Mouse (Mus musculus): ENCODE results near the gene Cd52. TPM values are rescaled to one million over a fixed set of nuclear protein-coding genes. Genes with fewer than 3 reads are reported as not detected.

Gene Cd52
- polyA plus RNA-seq, 1 experiment from 2014 or later: 5.0 TPM

DNA sequence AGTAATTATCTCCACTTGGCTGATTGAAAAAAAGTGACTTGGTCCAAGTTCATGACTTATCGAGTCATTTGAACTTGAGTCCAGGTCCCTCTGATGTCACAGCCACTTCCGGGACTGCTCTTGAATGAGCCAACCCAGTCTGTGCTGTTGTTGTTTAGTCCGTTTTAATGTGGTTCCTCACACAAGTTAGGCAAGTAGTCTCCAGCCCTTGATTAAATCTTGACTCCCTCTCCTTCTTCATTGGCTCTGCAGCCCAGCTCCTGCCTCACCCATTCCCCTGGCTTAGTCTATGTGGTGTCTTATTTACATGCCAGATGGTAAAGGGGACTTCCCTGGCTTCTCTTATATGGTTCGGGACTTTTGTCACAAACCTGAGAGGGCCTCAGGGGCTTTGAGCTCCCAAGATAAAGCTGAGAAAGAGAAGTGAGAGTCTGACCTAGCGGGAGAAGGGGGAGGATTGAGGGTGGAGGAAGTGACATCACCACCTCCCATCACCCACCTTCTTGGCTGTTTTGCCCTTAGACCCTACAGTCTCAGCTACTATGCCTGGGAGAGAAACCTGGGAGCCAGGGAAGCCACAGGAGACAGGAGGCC is 2.2 kb upstream of the Cd52 start:
- 79% methylated on average over 5 of the region's 5 CpGs for WGBS
- no peak for DNase-seq (ENCODE audit: extremely low spot score, low spot score)
- Histone ChIP-seq H3K27me3 (ENCODE audit: poor library complexity, severe bottlenecking) (no peaks in the 10 kb centered on the region), H3K36me3 (replicated peaks) (no peaks in the 10 kb centered on the region), H3K27ac (no peak overlapping the region), H3K4me3 (no peak overlapping the region), H3K9me3 (no peaks in the 10 kb centered on the region), H3K4me1 (no peaks in the 10 kb centered on the region)

DNA sequence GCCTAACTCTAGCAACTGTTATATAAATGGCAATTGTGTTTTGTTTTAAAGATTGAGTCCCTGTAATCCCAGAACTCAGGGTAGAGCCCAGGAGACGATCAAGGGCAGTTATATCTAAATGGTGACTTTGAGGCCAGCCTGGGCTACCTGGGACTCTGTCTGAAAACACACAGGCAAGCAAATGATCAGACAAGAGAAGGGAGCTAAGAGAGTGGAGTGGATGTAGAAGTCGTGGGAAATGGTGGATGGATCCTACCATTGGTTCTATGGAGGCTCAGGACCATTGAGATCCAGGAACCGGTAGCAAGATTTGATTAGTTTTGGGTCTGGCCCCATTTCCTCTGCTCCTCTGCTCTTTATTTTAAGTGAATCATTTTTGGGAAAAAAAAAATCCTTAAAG is 1.2 kb upstream of the Cd52 start:
- H3K27ac ChIP-seq: no peak overlapping the region
- no peak overlapping the region for H3K4me3 ChIP-seq
- 88% methylated on average over 3 of the region's 3 CpGs for WGBS
- DNase-seq (ENCODE audit: extremely low spot score, low spot score): no peak
- no peaks in the 10 kb centered on the region for H3K9me3 ChIP-seq
- H3K27me3 ChIP-seq (ENCODE audit: poor library complexity, severe bottlenecking): no peaks in the 10 kb centered on the region
- H3K4me1 ChIP-seq: no peaks in the 10 kb centered on the region
- H3K36me3 ChIP-seq (replicated peaks): no peaks in the 10 kb centered on the region

DNA sequence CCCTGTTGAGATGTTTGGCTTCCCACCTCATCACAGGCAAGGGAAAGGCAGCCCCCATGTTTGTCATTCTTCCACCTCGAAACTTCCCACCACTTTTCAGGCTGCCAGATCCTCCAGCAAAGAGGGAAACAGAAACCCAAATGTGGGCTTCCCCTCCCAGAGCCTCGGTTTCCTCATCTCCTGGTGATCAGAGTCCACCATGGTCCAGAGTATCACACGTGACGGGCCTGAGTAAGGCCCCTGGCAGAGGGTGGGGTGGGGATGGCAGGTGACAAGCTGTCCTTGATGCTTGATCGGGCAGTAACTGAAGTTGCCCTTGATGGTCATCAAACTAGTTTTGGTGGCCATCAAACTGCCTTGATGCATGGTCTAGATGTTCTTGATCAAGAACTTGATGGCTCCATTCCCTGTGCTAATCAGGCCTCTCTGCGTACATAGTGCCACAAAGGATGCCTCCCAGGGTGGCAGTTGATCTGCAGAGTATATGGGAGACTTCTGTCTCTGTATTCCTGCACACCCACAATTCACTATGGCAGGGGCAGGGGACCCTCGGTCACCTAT is 798 bp downstream of the Cd52 start:
- H3K27ac ChIP-seq: no peak overlapping the region
- no peak overlapping the region for H3K4me3 ChIP-seq
- DNase-seq (ENCODE audit: extremely low spot score, low spot score): no peak
- no peaks in the 10 kb centered on the region for H3K36me3 ChIP-seq (replicated peaks)
- no peaks in the 10 kb centered on the region for H3K9me3 ChIP-seq
- no peaks in the 10 kb centered on the region for H3K27me3 ChIP-seq (ENCODE audit: poor library complexity, severe bottlenecking)
- no peaks in the 10 kb centered on the region for H3K4me1 ChIP-seq
- 90% methylated on average over 7 of the region's 7 CpGs for WGBS

DNA sequence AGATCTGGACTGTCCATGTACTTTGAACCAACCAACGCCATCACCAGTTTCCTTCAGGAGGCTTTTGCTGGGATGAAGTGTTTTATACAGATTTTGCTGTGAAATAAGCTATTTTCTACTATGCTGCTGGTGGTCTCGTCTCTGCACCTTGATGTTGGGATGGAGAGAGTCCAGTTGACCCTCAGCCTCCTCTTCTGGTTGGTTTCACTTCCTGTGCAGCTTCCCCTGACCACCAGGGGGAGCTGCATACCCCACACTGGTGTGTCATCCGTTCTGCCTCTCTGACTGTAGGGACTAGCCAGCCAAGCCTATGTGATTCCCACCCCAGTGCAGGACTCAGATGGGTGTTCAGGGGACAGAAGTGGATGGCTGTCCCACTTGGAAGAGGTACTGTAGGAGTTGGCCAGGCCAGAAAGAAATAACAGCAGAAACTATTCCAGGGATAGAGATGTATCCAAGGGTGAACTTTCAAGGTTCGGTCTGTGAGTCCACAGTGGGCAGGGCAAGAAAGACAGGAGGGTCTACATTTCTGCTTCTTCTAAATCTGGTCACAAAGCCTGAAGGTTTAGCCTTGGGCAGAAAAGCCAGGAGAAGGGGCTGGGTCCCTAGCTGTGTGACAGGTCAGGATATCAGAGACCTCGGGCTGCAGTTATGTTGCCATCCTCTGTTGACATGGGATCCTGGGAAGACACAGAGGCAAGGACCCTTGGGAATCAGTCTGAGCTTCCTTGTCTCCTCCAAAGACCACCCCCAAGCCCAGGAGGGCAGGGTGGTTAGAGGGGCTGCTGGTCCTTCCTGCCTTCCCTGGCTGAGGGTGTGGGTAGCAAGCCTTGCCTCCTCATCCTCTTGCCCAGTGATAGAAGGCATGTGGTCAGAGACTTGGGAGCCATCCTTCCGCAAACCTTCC is 2.2 kb downstream of the Cd52 start:
- WGBS: 73% methylated on average over 6 of the region's 6 CpGs
- Histone ChIP-seq H3K9me3 (no peaks in the 10 kb centered on the region), H3K27me3 (ENCODE audit: poor library complexity, severe bottlenecking) (no peaks in the 10 kb centered on the region), H3K4me3 (no peak overlapping the region), H3K4me1 (no peaks in the 10 kb centered on the region), H3K36me3 (replicated peaks) (no peaks in the 10 kb centered on the region), H3K27ac (no peak overlapping the region)
- DNase-seq (ENCODE audit: extremely low spot score, low spot score): no peak

DNA sequence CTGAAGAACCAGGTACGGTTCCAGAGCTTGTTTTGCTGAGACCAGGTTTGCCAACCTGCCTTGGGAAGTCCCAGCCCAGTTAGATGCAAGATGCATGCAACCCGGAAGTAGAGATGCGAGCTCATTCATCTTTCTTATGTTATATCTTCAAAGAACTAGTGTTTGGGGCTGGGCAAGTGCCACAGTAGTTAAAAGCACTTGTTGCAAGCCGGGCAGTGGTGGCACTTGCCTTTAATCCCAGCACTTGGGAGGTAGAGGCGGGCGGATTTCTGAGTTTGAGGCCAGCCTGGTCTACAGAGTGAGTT is 3.7 kb downstream of the Cd52 start:
- WGBS: 90% methylated on average over 6 of the region's 6 CpGs
- no peak for DNase-seq (ENCODE audit: extremely low spot score, low spot score)

DNA sequence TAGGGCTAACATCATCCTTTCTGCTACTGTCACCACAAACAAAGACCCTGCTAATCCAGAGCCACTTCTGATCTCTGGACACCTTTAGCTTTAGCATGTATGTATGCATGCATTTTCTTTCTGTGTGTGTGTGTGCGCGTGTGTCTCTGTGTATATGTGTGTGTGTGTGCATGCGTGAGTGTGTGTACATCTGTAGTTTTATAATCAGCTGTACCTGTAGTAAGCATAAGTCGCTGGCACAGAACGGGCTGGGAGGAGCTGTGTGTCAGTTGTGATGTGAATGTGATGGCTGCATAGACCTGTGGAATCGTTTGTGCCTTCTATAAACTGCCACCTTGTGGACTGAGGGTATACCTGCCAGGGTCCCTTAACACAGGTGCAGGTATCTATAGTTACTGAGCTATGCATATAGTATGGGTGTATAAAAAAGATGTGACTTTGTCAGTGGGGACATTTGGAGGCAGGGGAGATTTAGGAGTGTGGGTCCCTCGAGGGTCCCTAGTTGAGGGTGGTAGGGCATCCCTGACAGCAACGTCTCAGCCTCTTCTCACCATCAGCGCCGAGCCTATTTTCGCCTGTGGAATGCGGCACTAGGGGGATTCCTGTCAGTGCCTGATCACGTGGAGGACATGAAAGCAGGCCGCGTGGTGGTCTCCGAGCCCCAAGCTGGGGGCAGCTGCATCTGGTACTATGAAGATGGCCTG is 4.2 kb downstream of the Cd52 start:
- WGBS: 88% methylated on average over 16 of the region's 16 CpGs
- H3K4me3 ChIP-seq: no peak overlapping the region
- no peaks in the 10 kb centered on the region for H3K9me3 ChIP-seq
- H3K27ac ChIP-seq: no peak overlapping the region
- no peaks in the 10 kb centered on the region for H3K4me1 ChIP-seq
- no peak for DNase-seq (ENCODE audit: extremely low spot score, low spot score)
- no peaks in the 10 kb centered on the region for H3K27me3 ChIP-seq (ENCODE audit: poor library complexity, severe bottlenecking)
- H3K36me3 ChIP-seq (replicated peaks): no peaks in the 10 kb centered on the region

More for the DNA sequence above, 3.7 kb downstream of the Cd52 start:
- Histone ChIP-seq H3K27me3 (ENCODE audit: poor library complexity, severe bottlenecking) (no peaks in the 10 kb centered on the region), H3K9me3 (no peaks in the 10 kb centered on the region), H3K4me3 (no peak overlapping the region), H3K27ac (no peak overlapping the region), H3K4me1 (no peaks in the 10 kb centered on the region), H3K36me3 (replicated peaks) (no peaks in the 10 kb centered on the region)

DNA sequence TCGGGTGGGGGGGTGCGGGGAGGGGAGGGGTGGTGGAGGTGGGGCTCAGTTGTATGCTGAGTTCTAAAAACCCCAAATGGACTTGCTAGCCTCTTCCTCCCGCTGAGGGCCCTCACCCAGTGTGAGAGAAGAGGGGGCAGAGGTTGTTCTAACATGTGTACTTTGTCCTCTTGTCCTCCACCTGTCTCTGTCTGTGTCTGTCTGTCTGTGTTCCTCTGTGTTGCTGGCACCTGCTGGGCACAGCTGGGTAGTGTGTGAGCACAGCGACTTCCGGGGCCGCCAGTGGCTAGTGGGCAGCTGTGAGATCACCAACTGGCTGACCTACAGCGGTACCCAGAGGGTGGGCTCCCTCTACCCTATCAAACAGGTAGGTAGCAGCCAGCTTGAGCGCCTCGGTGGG is 5.9 kb downstream of the Cd52 start:
- no peaks in the 10 kb centered on the region for H3K27me3 ChIP-seq (ENCODE audit: poor library complexity, severe bottlenecking)
- no peak overlapping the region for H3K27ac ChIP-seq
- DNase-seq (ENCODE audit: extremely low spot score, low spot score): no peak
- H3K4me1 ChIP-seq: no peaks in the 10 kb centered on the region
- H3K4me3 ChIP-seq: no peak overlapping the region
- WGBS: 82% methylated on average over 9 of the region's 9 CpGs
- H3K9me3 ChIP-seq: no peaks in the 10 kb centered on the region; the same call in 1 of the 2 replicates
- no peaks in the 10 kb centered on the region for H3K36me3 ChIP-seq (replicated peaks)

DNA sequence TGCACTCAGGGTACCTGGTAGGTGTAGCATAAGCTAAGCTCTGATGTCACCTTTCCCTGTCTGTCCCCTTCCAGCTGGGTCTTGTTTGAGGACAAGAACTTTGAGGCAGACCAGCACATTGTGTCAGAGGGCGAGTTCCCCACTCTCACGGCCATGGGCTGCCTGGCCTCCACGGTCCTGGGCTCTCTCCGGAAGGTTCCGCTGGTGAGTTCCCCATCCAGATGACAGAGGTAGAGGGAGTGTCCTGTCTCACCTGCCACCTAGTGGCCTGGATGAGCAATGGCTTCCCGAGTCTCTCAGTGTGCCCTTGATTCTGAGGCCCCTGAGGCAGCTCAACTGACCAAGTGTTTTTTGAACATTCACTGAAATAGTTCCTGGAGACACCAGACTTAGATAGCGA is 7.5 kb downstream of the Cd52 start:
- Histone ChIP-seq H3K27ac (no peak overlapping the region), H3K4me3 (no peak overlapping the region), H3K4me1 (peaks cover 5% of the 10 kb centered on the region), H3K9me3 (no peaks in the 10 kb centered on the region; the same call in 1 of the 2 replicates), H3K27me3 (ENCODE audit: poor library complexity, severe bottlenecking) (peaks cover 14% of the 10 kb centered on the region), H3K36me3 (replicated peaks) (no peaks in the 10 kb centered on the region)
- DNase-seq (ENCODE audit: extremely low spot score, low spot score): peak; percentile 52
- 54% methylated on average over 7 of the region's 7 CpGs for WGBS

DNA sequence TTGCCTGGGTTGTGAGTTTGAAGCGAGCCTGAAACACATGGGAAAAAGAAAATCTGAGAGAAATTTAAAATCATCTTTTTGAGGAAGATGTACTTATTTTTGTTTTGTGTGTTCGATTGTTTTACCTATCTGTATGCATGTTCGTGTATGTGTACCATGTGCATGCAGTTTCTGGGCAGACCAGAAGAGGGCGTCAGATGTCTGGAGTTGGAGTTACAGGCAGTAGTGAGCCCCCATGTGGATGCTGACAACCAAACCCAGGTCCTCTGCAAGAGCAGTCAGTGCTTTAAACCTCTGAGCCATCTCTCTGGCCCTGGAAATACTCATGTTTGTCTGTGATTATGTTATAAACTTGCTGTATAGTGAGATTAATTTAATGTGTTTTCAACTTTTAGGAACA is 9.9 kb downstream of the Cd52 start:
- peaks cover 18% of the 10 kb centered on the region for H3K4me1 ChIP-seq
- no peak for DNase-seq (ENCODE audit: extremely low spot score, low spot score)
- peaks cover 35% of the 10 kb centered on the region for H3K27me3 ChIP-seq (ENCODE audit: poor library complexity, severe bottlenecking)
- no peaks in the 10 kb centered on the region for H3K36me3 ChIP-seq (replicated peaks)
- no peak overlapping the region for H3K27ac ChIP-seq
- no peak overlapping the region for H3K4me3 ChIP-seq
- WGBS: 85% methylated on average over 4 of the region's 4 CpGs
- H3K9me3 ChIP-seq: no peaks in the 10 kb centered on the region; the same call in 1 of the 2 replicates

DNA sequence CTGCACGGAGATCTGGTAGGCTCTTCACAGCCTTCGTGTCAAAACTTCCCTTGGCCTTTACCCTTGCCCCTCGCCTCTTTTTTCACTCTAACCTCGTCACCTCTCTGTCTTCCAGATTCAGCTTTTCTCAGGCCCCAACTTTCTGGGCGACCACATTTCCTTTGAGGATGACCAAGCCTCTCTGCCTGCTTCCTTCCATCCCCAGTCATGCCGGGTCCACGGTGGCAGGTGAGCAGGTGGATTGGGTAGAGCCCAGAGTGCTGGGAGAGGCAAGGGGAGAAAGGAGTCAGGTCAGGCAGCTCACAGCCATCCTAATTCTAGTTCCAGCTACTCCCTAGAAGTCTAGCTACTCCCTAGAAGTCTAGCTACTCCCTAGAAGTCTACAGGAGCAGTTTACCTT is 12.4 kb downstream of the Cd52 start:
- Histone ChIP-seq H3K4me1 (peaks cover 28% of the 10 kb centered on the region), H3K9me3 (no peaks in the 10 kb centered on the region; the same call in 1 of the 2 replicates), H3K36me3 (replicated peaks) (no peaks in the 10 kb centered on the region), H3K27me3 (ENCODE audit: poor library complexity, severe bottlenecking) (peaks cover 41% of the 10 kb centered on the region), H3K4me3 (peak overlapping the region; percentile 67), H3K27ac (peak overlapping the region; percentile 72)
- 17% methylated on average over 7 of the region's 7 CpGs for WGBS
- no peak for DNase-seq (ENCODE audit: extremely low spot score, low spot score)

DNA sequence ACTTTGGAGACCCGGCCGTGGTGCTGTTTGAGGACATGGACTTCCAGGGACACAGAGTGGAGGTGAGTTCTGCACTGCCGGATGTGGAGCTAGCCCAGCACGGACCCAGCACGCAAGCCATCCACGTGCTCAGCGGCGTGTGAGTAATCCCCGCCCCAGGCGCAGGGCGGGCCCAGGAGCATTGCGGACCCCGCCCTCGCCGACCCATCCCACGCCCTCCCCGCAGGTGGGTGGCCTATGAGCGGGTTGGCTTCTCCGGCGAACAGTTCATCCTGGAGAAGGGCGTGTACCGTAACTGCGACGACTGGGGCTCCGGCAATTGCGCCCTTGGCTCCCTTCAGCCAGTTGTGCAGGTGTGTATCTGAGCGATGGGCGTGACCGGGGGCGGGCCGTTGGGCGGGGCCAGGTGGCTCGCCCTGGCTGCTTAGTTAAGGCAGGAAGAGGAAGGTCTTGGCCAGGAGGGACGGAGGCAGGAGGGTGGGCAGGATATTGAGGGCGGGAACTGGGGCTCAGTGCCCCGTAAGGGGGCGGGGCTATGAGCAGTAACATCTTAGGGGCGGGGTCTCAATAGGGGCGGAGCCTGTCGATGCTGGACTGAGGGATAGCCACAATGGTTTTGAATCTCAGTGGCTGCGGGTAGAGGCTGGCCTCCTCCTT is 13.0 kb downstream of the Cd52 start:
- Histone ChIP-seq H3K27ac (peak overlapping the region; percentile 72), H3K4me3 (peak overlapping the region; percentile 67), H3K36me3 (replicated peaks) (no peaks in the 10 kb centered on the region), H3K4me1 (peaks cover 28% of the 10 kb centered on the region), H3K9me3 (no peaks in the 10 kb centered on the region; the same call in 1 of the 2 replicates), H3K27me3 (ENCODE audit: poor library complexity, severe bottlenecking) (peaks cover 41% of the 10 kb centered on the region)
- peak; percentile 74 for DNase-seq (ENCODE audit: extremely low spot score, low spot score)
- under 1% methylated on average over 41 of the region's 41 CpGs for WGBS

DNA sequence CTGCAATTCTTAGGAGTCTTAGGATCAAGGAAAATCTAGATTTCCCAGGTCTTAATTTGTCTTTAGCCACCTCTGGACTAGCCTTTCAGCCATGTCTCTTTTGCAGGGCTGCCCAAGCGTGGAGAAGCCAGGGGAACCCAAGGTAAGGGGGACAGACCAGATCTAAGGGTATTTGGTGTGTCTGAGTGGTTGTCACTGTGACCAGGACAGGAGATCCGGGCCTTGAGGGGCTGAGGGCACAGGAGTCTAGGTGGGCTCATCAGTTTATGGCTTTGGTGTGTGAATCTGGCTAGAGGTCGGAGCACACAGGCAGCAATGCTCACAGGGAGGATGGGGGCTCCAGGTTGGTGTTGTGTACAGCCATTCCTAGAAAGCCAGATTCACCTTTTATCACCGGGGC is 14.2 kb downstream of the Cd52 start:
- H3K9me3 ChIP-seq: no peaks in the 10 kb centered on the region; the same call in 1 of the 2 replicates
- 0 out of 2 replicates have a peak overlapping the region, but pooled peaks have one; percentile 67 for H3K4me3 ChIP-seq
- H3K27me3 ChIP-seq (ENCODE audit: poor library complexity, severe bottlenecking): peaks cover 41% of the 10 kb centered on the region
- H3K36me3 ChIP-seq (replicated peaks): no peaks in the 10 kb centered on the region
- WGBS: 87% methylated on average over 4 of the region's 4 CpGs
- DNase-seq (ENCODE audit: extremely low spot score, low spot score): no peak
- no peak overlapping the region for H3K27ac ChIP-seq
- peaks cover 28% of the 10 kb centered on the region for H3K4me1 ChIP-seq

Data from forebrain, embryonic 10.5 days (tissue).